Mouse (Mus musculus): ENCODE results near the gene Hist1h3f. TPM values are rescaled to one million over a fixed set of nuclear protein-coding genes. Genes with fewer than 3 reads are reported as not detected.

Gene Hist1h3f
- total and polyA plus RNA-seq, 2 experiments: 0.29 to 11.1 TPM

DNA sequence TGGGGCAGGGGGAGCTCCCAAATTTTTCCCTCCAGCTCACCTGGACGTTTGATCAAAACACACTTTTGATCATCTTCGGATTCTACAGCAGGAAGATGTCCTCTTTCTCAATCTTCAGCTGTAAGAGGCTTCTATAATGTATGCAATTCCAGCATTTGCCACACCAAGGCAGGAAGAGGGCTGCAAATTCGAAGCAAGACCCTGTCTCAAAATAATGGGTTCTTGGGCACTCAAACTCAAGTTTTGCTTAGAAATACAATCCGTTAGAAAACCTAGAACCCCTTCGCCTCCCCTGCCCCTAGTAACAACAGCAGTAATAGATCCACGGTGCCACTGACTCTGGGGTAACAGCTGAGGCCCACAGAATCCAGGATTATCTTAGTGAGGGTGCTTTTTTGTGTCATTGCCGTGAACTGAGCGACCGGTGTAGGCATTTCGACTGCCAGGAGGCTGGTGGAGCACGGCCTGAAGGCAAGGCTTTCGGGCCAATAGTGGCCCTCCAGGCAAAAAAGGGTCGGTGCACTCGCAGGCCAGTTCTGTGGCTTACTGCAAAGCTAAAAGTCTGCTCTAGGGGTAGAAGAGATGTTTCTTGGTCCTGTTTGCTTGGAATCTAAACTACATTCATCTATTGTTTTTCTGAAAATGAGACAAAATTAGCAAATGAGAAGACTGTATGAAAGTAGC lies 38.0 kb upstream of the Hist1h3f start:
- TF ChIP-seq CTCF (IDR thresholded peaks at IDR 0.05; ENCODE audit: low read depth, low read length) (no peak), POLR2A (IDR thresholded peaks at IDR 0.05; ENCODE audit: extremely low read depth, insufficient read depth, low read length) (no peak)
- H3K36me3 ChIP-seq (ENCODE audit: control insufficient read depth, insufficient read depth, low read length): no peaks in the 10 kb centered on the region
- no peak for DNase-seq (ENCODE audit: extremely low read depth, low read depth, low spot score)
- H3K27ac ChIP-seq (replicated peaks; ENCODE audit: insufficient read depth, low read depth, low read length): no peak overlapping the region
- peak overlapping the region; percentile 34; the same call in 1 of the 2 replicates for H3K9ac ChIP-seq (ENCODE audit: low read depth, low read length)
- H3K4me1 ChIP-seq (ENCODE audit: control insufficient read depth, insufficient read depth, low read length): no peaks in the 10 kb centered on the region; the same call in 1 of the 2 replicates
- no peaks in the 10 kb centered on the region for H3K27me3 ChIP-seq (ENCODE audit: control insufficient read depth, insufficient read depth, low read length)
- H3K4me3 ChIP-seq (ENCODE audit: insufficient read depth, low read depth, low read length): peak overlapping the region; percentile 60
- WGBS: 30% methylated on average over 14 of the region's 14 CpGs
- no peaks in the 10 kb centered on the region for H3K79me2 ChIP-seq (ENCODE audit: control insufficient read depth, insufficient read depth, low read length)

DNA sequence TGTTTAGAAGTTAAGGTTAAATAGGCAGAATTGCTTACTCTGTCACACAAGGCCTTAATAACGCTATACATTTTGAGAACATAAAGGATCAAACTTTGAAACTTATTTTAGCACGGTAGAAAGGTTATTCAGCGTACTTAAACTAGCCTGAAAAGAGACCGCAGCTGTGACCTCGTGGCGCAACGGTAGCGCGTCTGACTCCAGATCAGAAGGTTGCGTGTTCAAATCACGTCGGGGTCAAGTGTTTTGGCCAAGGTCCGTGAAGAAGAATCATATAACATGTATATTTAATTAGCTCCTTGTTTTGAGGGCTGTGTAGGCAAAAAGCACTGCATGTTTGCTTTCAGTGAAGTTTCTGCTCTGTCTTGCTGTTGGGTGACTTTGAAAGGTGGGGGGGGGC lies 37.5 kb upstream of the Hist1h3f start:
- DNase-seq (ENCODE audit: extremely low read depth, low read depth, low spot score): peak; percentile 77
- Histone ChIP-seq H3K9ac (ENCODE audit: low read depth, low read length) (no peak overlapping the region), H3K4me3 (ENCODE audit: insufficient read depth, low read depth, low read length) (peak overlapping the region; percentile 60; the same call in 1 of the 2 replicates), H3K27me3 (ENCODE audit: control insufficient read depth, insufficient read depth, low read length) (no peaks in the 10 kb centered on the region), H3K36me3 (ENCODE audit: control insufficient read depth, insufficient read depth, low read length) (no peaks in the 10 kb centered on the region), H3K27ac (replicated peaks; ENCODE audit: insufficient read depth, low read depth, low read length) (no peak overlapping the region), H3K79me2 (ENCODE audit: control insufficient read depth, insufficient read depth, low read length) (no peaks in the 10 kb centered on the region), H3K4me1 (ENCODE audit: control insufficient read depth, insufficient read depth, low read length) (no peaks in the 10 kb centered on the region; the same call in 1 of the 2 replicates)
- no peak for TF ChIP-seq CTCF (IDR thresholded peaks at IDR 0.05; ENCODE audit: low read depth, low read length)
- TF ChIP-seq POLR2A (IDR thresholded peaks at IDR 0.05; ENCODE audit: extremely low read depth, insufficient read depth, low read length): no peak
- 29% methylated on average over 13 of the region's 13 CpGs for WGBS

DNA sequence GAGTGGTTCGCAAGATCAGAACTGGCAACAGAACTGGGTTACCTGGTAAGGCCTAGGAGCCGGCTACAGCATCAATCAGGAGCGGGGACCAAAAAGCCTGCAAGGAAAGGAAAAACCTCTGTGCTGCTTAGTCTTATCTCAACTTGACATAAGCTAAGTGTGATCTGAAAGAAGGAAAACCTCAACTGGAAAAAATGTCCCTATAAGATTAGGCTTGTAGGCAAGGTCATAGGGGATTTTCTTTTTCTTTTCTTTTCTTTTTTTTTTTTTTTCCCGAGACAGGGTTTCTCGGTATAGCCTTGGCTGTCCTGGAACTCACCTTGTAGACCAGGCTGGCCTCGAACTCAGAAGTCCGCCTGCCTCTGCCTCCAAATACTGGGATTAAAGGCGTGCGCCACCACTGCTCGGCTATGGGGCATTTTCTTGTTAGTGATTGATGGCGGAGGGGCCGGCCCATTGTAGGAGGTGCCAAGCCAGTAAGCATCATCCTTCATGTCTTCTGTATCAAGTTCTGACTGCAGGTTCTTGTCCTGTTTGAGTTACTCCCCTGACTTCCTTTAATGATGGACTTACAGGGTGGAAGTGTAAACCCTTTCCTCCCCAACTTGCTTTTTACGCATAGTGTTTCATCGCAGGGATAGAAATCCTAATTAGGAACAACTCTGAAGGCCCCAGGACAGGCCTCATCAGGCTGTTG lies 36.9 kb upstream of the Hist1h3f start:
- H3K9ac ChIP-seq (ENCODE audit: low read depth, low read length): no peak overlapping the region
- H3K36me3 ChIP-seq (ENCODE audit: control insufficient read depth, insufficient read depth, low read length): no peaks in the 10 kb centered on the region
- H3K4me1 ChIP-seq (ENCODE audit: control insufficient read depth, insufficient read depth, low read length): no peaks in the 10 kb centered on the region; the same call in 1 of the 2 replicates
- H3K27ac ChIP-seq (replicated peaks; ENCODE audit: insufficient read depth, low read depth, low read length): no peak overlapping the region
- TF ChIP-seq CTCF (IDR thresholded peaks at IDR 0.05; ENCODE audit: low read depth, low read length) (no peak), POLR2A (IDR thresholded peaks at IDR 0.05; ENCODE audit: extremely low read depth, insufficient read depth, low read length) (no peak)
- H3K79me2 ChIP-seq (ENCODE audit: control insufficient read depth, insufficient read depth, low read length): no peaks in the 10 kb centered on the region
- no peak for DNase-seq (ENCODE audit: extremely low read depth, low read depth, low spot score)
- no peaks in the 10 kb centered on the region for H3K27me3 ChIP-seq (ENCODE audit: control insufficient read depth, insufficient read depth, low read length)
- WGBS: 57% methylated on average over 14 of the region's 14 CpGs
- no peak overlapping the region for H3K4me3 ChIP-seq (ENCODE audit: insufficient read depth, low read depth, low read length)

DNA sequence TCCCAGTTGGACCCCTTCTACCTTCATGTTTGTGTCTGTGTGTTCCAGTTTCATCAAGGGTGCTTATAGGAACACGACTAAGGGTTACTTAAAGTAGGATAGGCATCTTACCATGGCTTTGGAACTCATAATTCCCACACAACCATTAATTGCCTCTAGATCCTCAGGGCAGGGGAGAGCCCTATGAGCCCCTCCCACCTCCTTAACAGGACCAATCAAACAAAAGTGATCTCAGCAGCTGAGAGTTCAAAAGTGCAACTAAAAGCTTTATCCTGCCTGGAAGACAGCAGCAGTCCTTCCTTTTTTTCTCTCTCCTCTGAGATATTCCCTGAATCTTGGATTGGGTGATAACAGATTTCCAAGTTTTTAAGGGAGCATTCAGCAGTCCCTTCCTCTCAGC lies 33.7 kb upstream of the Hist1h3f start:
- no peak overlapping the region for H3K27ac ChIP-seq (replicated peaks; ENCODE audit: insufficient read depth, low read depth, low read length)
- H3K4me1 ChIP-seq (ENCODE audit: control insufficient read depth, insufficient read depth, low read length): no peaks in the 10 kb centered on the region; the same call in 1 of the 2 replicates
- TF ChIP-seq CTCF (IDR thresholded peaks at IDR 0.05; ENCODE audit: low read depth, low read length) (no peak), POLR2A (IDR thresholded peaks at IDR 0.05; ENCODE audit: extremely low read depth, insufficient read depth, low read length) (no peak)
- no peaks in the 10 kb centered on the region for H3K27me3 ChIP-seq (ENCODE audit: control insufficient read depth, insufficient read depth, low read length)
- no peaks in the 10 kb centered on the region for H3K79me2 ChIP-seq (ENCODE audit: control insufficient read depth, insufficient read depth, low read length)
- 59% methylated on average over 1 of the region's 1 CpGs for WGBS
- H3K9ac ChIP-seq (ENCODE audit: low read depth, low read length): no peak overlapping the region
- H3K4me3 ChIP-seq (ENCODE audit: insufficient read depth, low read depth, low read length): no peak overlapping the region
- no peaks in the 10 kb centered on the region for H3K36me3 ChIP-seq (ENCODE audit: control insufficient read depth, insufficient read depth, low read length)
- no peak for DNase-seq (ENCODE audit: extremely low read depth, low read depth, low spot score)

DNA sequence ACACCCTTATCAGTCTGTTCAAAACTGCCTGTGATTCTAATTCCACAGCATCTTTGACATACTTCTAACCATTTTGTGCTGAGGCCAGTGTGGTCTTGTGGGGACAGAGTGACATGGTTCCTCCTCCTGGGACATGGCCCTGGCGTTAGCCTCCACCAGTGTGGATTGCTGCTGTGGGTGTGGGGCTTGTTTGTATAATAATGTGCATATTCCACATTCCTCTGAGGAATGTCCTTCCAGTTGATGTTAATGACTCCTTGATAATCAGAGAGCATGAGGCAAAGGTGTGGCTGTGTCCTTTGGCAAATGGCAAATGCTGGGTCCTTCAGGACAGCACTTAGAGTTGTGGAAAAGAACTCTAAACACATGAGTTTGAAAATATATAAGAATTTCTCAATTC lies 30.3 kb upstream of the Hist1h3f start:
- Histone ChIP-seq H3K36me3 (ENCODE audit: control insufficient read depth, insufficient read depth, low read length) (no peaks in the 10 kb centered on the region), H3K79me2 (ENCODE audit: control insufficient read depth, insufficient read depth, low read length) (no peaks in the 10 kb centered on the region), H3K9ac (ENCODE audit: low read depth, low read length) (no peak overlapping the region), H3K4me3 (ENCODE audit: insufficient read depth, low read depth, low read length) (no peak overlapping the region), H3K27me3 (ENCODE audit: control insufficient read depth, insufficient read depth, low read length) (no peaks in the 10 kb centered on the region), H3K4me1 (ENCODE audit: control insufficient read depth, insufficient read depth, low read length) (peaks cover 2% of the 10 kb centered on the region; the same call in 1 of the 2 replicates), H3K27ac (replicated peaks; ENCODE audit: insufficient read depth, low read depth, low read length) (no peak overlapping the region)
- TF ChIP-seq POLR2A (IDR thresholded peaks at IDR 0.05; ENCODE audit: extremely low read depth, insufficient read depth, low read length) (no peak), CTCF (IDR thresholded peaks at IDR 0.05; ENCODE audit: low read depth, low read length) (no peak)
- DNase-seq (ENCODE audit: extremely low read depth, low read depth, low spot score): no peak
- 97% methylated on average over 1 of the region's 1 CpGs for WGBS

DNA sequence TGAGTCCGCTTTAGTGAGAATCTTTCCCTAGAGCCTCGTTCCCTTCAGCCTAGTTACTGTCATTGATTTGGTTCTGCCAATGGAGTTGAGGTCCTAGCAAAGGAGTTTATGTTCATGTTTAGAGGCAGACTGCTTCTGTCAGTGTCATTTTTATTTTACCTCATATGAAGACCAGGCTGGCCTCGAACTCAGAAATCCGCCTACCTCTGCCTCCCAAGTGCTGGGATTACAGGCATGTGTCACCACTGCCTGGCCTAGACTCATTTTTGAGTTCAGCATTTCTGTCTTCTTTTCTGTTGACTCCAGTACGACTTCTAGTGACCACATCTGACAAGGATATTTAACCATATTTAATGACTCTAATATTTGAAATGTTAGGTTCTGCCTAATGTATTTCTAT lies 28.6 kb upstream of the Hist1h3f start:
- H3K4me3 ChIP-seq (ENCODE audit: insufficient read depth, low read depth, low read length): no peak overlapping the region
- H3K27me3 ChIP-seq (ENCODE audit: control insufficient read depth, insufficient read depth, low read length): no peaks in the 10 kb centered on the region
- TF ChIP-seq CTCF (IDR thresholded peaks at IDR 0.05; ENCODE audit: low read depth, low read length) (no peak), POLR2A (IDR thresholded peaks at IDR 0.05; ENCODE audit: extremely low read depth, insufficient read depth, low read length) (no peak)
- no peak overlapping the region for H3K9ac ChIP-seq (ENCODE audit: low read depth, low read length)
- DNase-seq (ENCODE audit: extremely low read depth, low read depth, low spot score): no peak
- peaks cover 2% of the 10 kb centered on the region; the same call in 1 of the 2 replicates for H3K4me1 ChIP-seq (ENCODE audit: control insufficient read depth, insufficient read depth, low read length)
- H3K79me2 ChIP-seq (ENCODE audit: control insufficient read depth, insufficient read depth, low read length): no peaks in the 10 kb centered on the region
- H3K27ac ChIP-seq (replicated peaks; ENCODE audit: insufficient read depth, low read depth, low read length): no peak overlapping the region
- H3K36me3 ChIP-seq (ENCODE audit: control insufficient read depth, insufficient read depth, low read length): no peaks in the 10 kb centered on the region
- WGBS: 84% methylated on average over 5 of the region's 5 CpGs

All from liver, adult 2 months (tissue).